Mouse (Mus musculus): ENCODE results near the gene Cmip.

Gene Cmip

DNA sequence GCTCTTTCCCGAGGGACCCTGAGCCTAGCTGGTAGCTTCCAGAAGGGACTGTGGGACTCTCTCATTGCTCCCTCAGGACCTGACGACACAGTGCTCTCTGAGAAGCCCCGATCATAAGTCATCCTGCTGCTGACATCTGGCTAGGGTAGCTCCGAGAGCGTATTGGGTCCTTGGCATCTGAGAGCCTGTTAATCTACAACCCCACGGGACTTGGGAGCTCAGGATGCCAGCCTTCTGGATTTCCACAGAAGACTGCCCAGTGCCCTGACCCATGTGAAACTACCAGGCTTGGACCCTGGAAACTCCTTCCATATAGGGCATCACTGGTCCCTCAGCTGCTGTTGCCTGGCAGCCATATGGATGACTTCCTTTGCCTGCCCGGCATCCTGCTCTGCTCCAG, 43.3 kb downstream of the Cmip start:
- no peak for DNase-seq

- DNase-seq: no peak
Measured at GRCm38 (mm10) chr8:117301457-117302041, 44.7 kb downstream of the Cmip start.

- DNase-seq: no peak
Measured at GRCm38 (mm10) chr8:117302072-117302471, 45.2 kb downstream of the Cmip start.

- no peak for DNase-seq
Measured at GRCm38 (mm10) chr8:117303666-117304065, 46.8 kb downstream of the Cmip start.

- no peak for DNase-seq
Measured at GRCm38 (mm10) chr8:117305405-117305804, 48.5 kb downstream of the Cmip start.

GRCm38 (mm10) chr8:117306756-117307155, 49.9 kb downstream of the Cmip start:
- DNase-seq: no peak

- DNase-seq: no peak
Measured at GRCm38 (mm10) chr8:117307221-117307620, 50.4 kb downstream of the Cmip start.

GRCm38 (mm10) chr8:117308303-117309095, 51.6 kb downstream of the Cmip start:
- no peak for DNase-seq

- no peak for DNase-seq
Measured at GRCm38 (mm10) chr8:117309653-117310274, 52.9 kb downstream of the Cmip start.

GRCm38 (mm10) chr8:117310961-117311561, 54.2 kb downstream of the Cmip start:
- no peak for DNase-seq

DNA sequence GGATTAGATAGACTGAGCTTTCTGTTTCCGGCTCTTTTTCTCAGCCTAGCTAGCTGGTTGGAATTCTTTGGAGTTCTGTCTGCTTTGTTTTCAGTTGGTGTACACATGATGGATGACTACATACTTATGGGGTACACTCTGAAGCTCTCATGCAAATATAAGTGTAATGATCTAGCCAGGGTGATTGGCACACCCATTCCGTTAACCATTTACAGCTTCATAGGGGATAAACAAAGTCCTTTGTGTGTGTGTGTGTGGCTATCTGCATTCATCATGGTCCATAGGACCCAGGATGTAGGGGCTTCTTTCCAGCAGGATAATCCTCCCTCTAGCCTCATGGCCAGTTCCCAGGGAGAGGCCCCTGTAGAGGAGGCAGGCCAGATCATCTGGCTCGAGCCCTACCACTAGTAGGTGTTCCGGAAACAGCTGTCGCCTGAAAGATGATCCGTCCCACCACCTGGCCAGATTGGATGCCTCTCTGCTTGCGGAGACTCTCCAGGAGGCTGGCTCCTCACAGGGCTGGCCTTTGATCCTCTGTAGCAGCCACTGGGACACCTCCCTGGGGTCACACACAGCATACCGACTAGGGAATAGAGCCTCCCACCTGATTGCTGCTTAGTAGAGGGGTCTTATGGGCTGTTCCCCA, 57.6 kb downstream of the Cmip start:
- DNase-seq: no peak

GRCm38 (mm10) chr8:117315727-117316126, 58.9 kb downstream of the Cmip start:
- DNase-seq: no peak

GRCm38 (mm10) chr8:117317478-117317877, 60.6 kb downstream of the Cmip start:
- no peak for DNase-seq

GRCm38 (mm10) chr8:117318911-117319826, 62.3 kb downstream of the Cmip start:
- no peak for DNase-seq

- DNase-seq: no peak
Measured at GRCm38 (mm10) chr8:117320616-117321015, 63.8 kb downstream of the Cmip start.

DNA sequence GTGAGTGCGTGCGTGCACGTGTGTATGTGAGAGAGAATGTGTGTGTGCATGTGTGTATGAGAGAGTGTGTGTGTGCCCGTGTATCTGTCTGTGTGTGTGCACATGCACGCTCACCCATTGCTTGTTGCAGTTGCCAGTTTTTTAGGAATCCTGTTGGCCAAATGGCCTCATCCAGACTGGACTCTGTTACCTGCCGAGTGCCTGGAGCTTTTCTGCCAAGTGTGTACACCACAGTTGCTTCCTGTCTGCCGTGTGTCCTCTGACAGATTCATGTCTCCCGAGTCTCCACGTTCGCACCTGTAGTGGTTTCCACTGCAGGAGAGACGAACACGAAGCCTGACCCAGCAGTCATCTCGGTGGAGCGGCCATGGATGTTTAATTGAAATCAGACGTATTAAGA, 64.4 kb downstream of the Cmip start:
- no peak for DNase-seq

- DNase-seq: no peak
Measured at GRCm38 (mm10) chr8:117322021-117322420, 65.2 kb downstream of the Cmip start.

DNA sequence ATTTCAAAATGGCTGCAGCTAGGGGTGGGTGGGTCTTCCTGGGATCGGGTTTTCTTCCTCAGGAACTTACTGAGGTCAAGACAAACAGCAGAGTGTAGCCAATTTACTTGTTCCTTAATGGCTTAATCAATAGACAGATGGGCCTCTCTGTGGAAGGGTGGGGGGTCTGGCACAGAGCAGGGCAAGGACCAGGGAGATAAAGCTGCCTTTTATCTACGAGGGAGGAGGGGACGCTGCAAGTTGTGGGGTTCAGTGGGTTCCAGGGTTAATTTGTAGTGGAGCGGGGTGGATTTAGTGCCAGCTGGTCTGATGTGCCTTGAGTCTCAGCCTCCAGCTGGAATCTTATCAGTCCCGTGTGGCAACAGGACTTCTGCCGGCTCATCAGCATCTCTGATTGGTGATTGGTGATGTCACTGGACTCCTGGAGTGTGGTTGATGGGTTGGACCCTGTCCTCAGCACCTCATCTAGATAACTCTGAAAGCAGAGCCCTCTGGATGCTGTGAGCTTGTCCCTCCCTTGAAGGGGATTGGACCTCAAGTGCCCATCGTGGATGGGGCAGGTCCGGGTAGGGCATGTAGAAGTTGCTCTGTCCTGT, 65.9 kb downstream of the Cmip start:
- DNase-seq: no peak

GRCm38 (mm10) chr8:117324821-117325220, 68.0 kb downstream of the Cmip start:
- no peak for DNase-seq

GRCm38 (mm10) chr8:117326735-117327134, 69.9 kb downstream of the Cmip start:
- DNase-seq: no peak

- DNase-seq: no peak
Measured at GRCm38 (mm10) chr8:117327385-117327837, 70.5 kb downstream of the Cmip start.

DNA sequence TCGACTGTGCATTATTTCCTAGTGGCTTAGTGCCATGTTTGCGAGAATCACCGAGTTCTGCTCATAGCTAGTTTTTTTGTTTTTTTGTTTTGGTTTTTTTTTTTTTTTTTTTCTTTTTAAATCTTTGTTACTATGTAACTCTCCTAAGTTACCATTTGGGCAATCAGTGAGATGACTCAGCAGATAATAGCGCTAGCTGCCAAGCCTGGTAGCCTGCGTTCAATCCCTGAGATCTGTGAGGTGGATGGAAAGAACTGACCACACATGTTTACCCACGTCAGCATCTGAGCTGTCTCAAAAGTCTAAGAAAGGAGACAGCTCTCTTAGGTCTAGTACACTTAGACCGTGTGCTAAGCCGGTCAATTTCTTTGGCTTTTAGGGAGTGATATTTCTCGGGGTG, 71.9 kb downstream of the Cmip start:
- no peak for DNase-seq
